Comparison of ENCODE assay signal across 12 mouse cellular contexts in the genomic region with DNA sequence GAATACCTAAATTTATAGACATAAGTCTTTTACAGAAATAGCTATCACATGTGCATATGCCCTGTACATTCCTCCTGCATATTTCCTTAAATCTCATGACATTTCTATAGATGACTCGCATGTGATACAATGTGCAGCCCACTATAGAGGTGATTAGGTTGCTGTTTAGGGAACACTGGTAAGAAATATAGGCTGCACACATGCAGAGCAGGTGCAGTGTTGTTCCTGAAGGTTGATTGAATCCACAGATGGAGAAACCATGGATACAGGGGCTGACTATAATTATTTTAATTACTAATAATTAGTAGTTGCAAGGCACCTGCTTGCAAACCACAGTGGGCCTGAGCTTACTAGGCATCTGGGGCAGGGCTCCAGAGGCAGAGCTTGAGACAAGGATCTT. TPM values are rescaled to one million over a fixed set of nuclear protein-coding genes. Genes with fewer than 3 reads are reported as not detected.
DNase-seq lines count a peak whose midpoint lies in the region; ATAC-seq and TF ChIP-seq lines count a peak whose summit lies in the region.
"Had no signal": no experiment of that assay in that cellular context is flagged by ENCODE, and none has a peak within 500 bp of the region (broad histone marks: within the 10 kb centered on the region; RNA-seq: fewer than 3 reads in every experiment).

No protein-coding gene starts in this region.

- TF ChIP-seq EP300 in heart, adult 2 months (IDR thresholded peaks at IDR 0.05; ENCODE audit: insufficient read depth, low read depth, low read length): no peak

- no peak for TF ChIP-seq CTCF in heart, adult 2 months (IDR thresholded peaks at IDR 0.05)
- TF ChIP-seq CTCF in intestine, postnatal 0 days (IDR thresholded peaks at IDR 0.05; ENCODE audit: low read depth): no peak

- H3K9me3 ChIP-seq in intestine, embryonic 16.5 days (ENCODE audit: control insufficient read depth, low read length): no peaks in the 10 kb centered on the region
- H3K9me3 ChIP-seq in intestine, postnatal 0 days (ENCODE audit: control insufficient read depth): no peaks in the 10 kb centered on the region
- H3K9me3 ChIP-seq in embryonic facial prominence, embryonic 10.5 days: no peaks in the 10 kb centered on the region
- H3K9me3 ChIP-seq in forebrain, embryonic 16.5 days (ENCODE audit: control insufficient read depth, low read length): no peaks in the 10 kb centered on the region
- H3K9me3 ChIP-seq: hindbrain, embryonic 13.5 days had no signal

- WGBS in heart, adult 2 months: 91% methylated on average over 1 of the region's 1 CpGs
- WGBS in intestine, embryonic 16.5 days: 79% methylated on average over 1 of the region's 1 CpGs
- 78% methylated on average over 1 of the region's 1 CpGs for WGBS in intestine, postnatal 0 days
- 89% methylated on average over 1 of the region's 1 CpGs for WGBS in embryonic facial prominence, embryonic 10.5 days
- WGBS in forebrain, embryonic 16.5 days: 49% methylated on average over 1 of the region's 1 CpGs

- no peak for ATAC-seq in intestine, embryonic 16.5 days
- no peak for ATAC-seq in intestine, postnatal 0 days
- ATAC-seq in forebrain, embryonic 16.5 days: peak; percentile 43; the same call in 1 of the 2 replicates

- peak overlapping the region; percentile 21; the same call in 1 of the 2 replicates for H3K27ac ChIP-seq in heart, adult 2 months
- peak overlapping the region; percentile 29; the same call in 1 of the 2 replicates for H3K27ac ChIP-seq in intestine, embryonic 16.5 days (ENCODE audit: low read length)
- H3K27ac ChIP-seq in intestine, postnatal 0 days (ENCODE audit: low read depth, low read length): no peak overlapping the region
- H3K27ac ChIP-seq in embryonic facial prominence, embryonic 10.5 days (replicated peaks): peak overlapping the region; percentile 48; the same call in 1 of the 2 replicates
- no peak overlapping the region for H3K27ac ChIP-seq in forebrain, embryonic 16.5 days (ENCODE audit: low read length)
- H3K27ac ChIP-seq: hindbrain, embryonic 13.5 days; macrophage had no signal

- no peaks in the 10 kb centered on the region for H3K27me3 ChIP-seq in heart, adult 2 months (ENCODE audit: control insufficient read depth, insufficient read depth, low read length)
- no peaks in the 10 kb centered on the region for H3K27me3 ChIP-seq in intestine, embryonic 16.5 days (replicated peaks; ENCODE audit: control insufficient read depth, insufficient read depth, low read length)
- H3K27me3 ChIP-seq in intestine, postnatal 0 days (replicated peaks; ENCODE audit: control insufficient read depth, insufficient read depth, low read length): no peaks in the 10 kb centered on the region
- no peaks in the 10 kb centered on the region for H3K27me3 ChIP-seq in embryonic facial prominence, embryonic 10.5 days (replicated peaks; ENCODE audit: low read depth, poor library complexity, severe bottlenecking)
- no peaks in the 10 kb centered on the region for H3K27me3 ChIP-seq in forebrain, embryonic 16.5 days (replicated peaks; ENCODE audit: control insufficient read depth, insufficient read depth, low read length)

- no peak overlapping the region for H3K4me2 ChIP-seq in intestine, embryonic 16.5 days (ENCODE audit: low read depth, low read length)
- no peak overlapping the region for H3K4me2 ChIP-seq in intestine, postnatal 0 days (replicated peaks; ENCODE audit: low read depth)
- no peak overlapping the region for H3K4me2 ChIP-seq in forebrain, embryonic 16.5 days (ENCODE audit: low read length)
- H3K4me2 ChIP-seq: hindbrain, embryonic 13.5 days had no signal

- intact Hi-C loops in heart, adult 2 months (cut with DNase I): no loop called here

- no peak overlapping the region for H3K4me3 ChIP-seq in heart, adult 2 months
- no peak overlapping the region for H3K4me3 ChIP-seq in intestine, embryonic 16.5 days (ENCODE audit: low read length)
- no peak overlapping the region for H3K4me3 ChIP-seq in intestine, postnatal 0 days (ENCODE audit: low read depth, low read length)
- no peak overlapping the region for H3K4me3 ChIP-seq in embryonic facial prominence, embryonic 10.5 days
- H3K4me3 ChIP-seq in forebrain, embryonic 16.5 days (replicated peaks; ENCODE audit: low read length): no peak overlapping the region
- H3K4me3 ChIP-seq: hindbrain, embryonic 13.5 days had no signal

- peaks cover 2% of the 10 kb centered on the region; the same call in 1 of the 2 replicates for H3K4me1 ChIP-seq in heart, adult 2 months (ENCODE audit: control insufficient read depth, insufficient read depth, low read length)
- peaks cover 3% of the 10 kb centered on the region; the same call in 1 of the 2 replicates for H3K4me1 ChIP-seq in intestine, embryonic 16.5 days (ENCODE audit: control insufficient read depth, insufficient read depth, low read length)
- no peaks in the 10 kb centered on the region for H3K4me1 ChIP-seq in intestine, postnatal 0 days (replicated peaks; ENCODE audit: control insufficient read depth, insufficient read depth, low read length)
- peaks cover 31% of the 10 kb centered on the region for H3K4me1 ChIP-seq in embryonic facial prominence, embryonic 10.5 days
- H3K4me1 ChIP-seq in forebrain, embryonic 16.5 days (replicated peaks; ENCODE audit: control insufficient read depth, insufficient read depth, low read length): peaks cover 5% of the 10 kb centered on the region

- no peaks in the 10 kb centered on the region for H3K36me3 ChIP-seq in heart, adult 2 months (ENCODE audit: control insufficient read depth, insufficient read depth, low read length)
- H3K36me3 ChIP-seq in intestine, embryonic 16.5 days (ENCODE audit: control insufficient read depth, insufficient read depth, low read length): no peaks in the 10 kb centered on the region
- H3K36me3 ChIP-seq in intestine, postnatal 0 days (ENCODE audit: control insufficient read depth, insufficient read depth): no peaks in the 10 kb centered on the region
- H3K36me3 ChIP-seq in embryonic facial prominence, embryonic 10.5 days (replicated peaks): no peaks in the 10 kb centered on the region
- no peaks in the 10 kb centered on the region for H3K36me3 ChIP-seq in forebrain, embryonic 16.5 days (ENCODE audit: control insufficient read depth, insufficient read depth)
- H3K36me3 ChIP-seq: hindbrain, embryonic 13.5 days had no signal

- no peak for TF ChIP-seq POLR2A in heart, adult 2 months (IDR thresholded peaks at IDR 0.05; ENCODE audit: insufficient read depth, low read depth, low read length)

- H3K79me2 ChIP-seq in heart, adult 2 months (replicated peaks; ENCODE audit: control insufficient read depth, insufficient read depth, low read length): no peaks in the 10 kb centered on the region

- no peak overlapping the region for H3K9ac ChIP-seq in heart, adult 2 months (ENCODE audit: low read depth, low read length)
- no peak overlapping the region for H3K9ac ChIP-seq in intestine, embryonic 16.5 days (ENCODE audit: low read depth, low read length)
- no peak overlapping the region for H3K9ac ChIP-seq in intestine, postnatal 0 days (ENCODE audit: low read depth, low read length)
- H3K9ac ChIP-seq in forebrain, embryonic 16.5 days (replicated peaks; ENCODE audit: low read depth, low read length): no peak overlapping the region
- H3K9ac ChIP-seq: hindbrain, embryonic 13.5 days had no signal

- DNase-seq in heart, adult 2 months: no peak
- DNase-seq in heart, adult 9 months (ENCODE audit: low spot score in 2 of 2): no peak
- DNase-seq in embryonic facial prominence, embryonic 10.5 days (ENCODE audit: low spot score): no peak
- DNase-seq in spleen, postnatal 4 days (ENCODE audit: low spot score in 2 of 2): no peak
- DNase-seq in liver: no peak
- DNase-seq: B cell, adult 2 months; kidney, adult 2 months had no signal

RNA-seq across cellular contexts. Expression of gene Bfsp2, which starts 48.5 kb away (rescaled TPM):
- under 1 TPM; 0.52 to 0.99 TPM for total RNA-seq in heart, adult 2 months (2021)
- polyA plus RNA-seq in heart, adult 2 months (2012; rRNA removed): 0.31 TPM in 1 of 2 replicates, not detected in the other
- not detected in 2 replicates for polyA plus RNA-seq in intestine, embryonic 16.5 days (2015; fragmentation: Nextera tagmentation; extraction: Ambion mirVana)
- polyA plus RNA-seq in intestine, postnatal 0 days (2015; fragmentation: Nextera tagmentation; extraction: Ambion mirVana): 0.35 and 0.41 TPM in 2 replicates
- polyA plus RNA-seq in embryonic facial prominence, embryonic 10.5 days (2016; fragmentation: Nextera tagmentation; extraction: Ambion mirVana): 0.75 and 1.3 TPM in 2 replicates
- polyA plus RNA-seq in forebrain, embryonic 16.5 days (2015; fragmentation: Nextera tagmentation; extraction: Ambion mirVana): 0.90 and 1.1 TPM in 2 replicates
- polyA plus RNA-seq: macrophage had no signal

Comparison
In these comparisons a context has a peak if more than half of its experiments do, and no peak if none do; other contexts are left out.
1. H3K27ac ChIP-seq: peak in heart, adult 2 months (single experiment), intestine, embryonic 16.5 days (single experiment) and embryonic facial prominence, embryonic 10.5 days (single experiment); none in intestine, postnatal 0 days (single experiment) and forebrain, embryonic 16.5 days (single experiment).